Mouse (Mus musculus): ENCODE measurements around the gene Pi4k2a. TPM values are rescaled to one million over a fixed set of nuclear protein-coding genes. Genes with fewer than 3 reads are reported as not detected.

Pi4k2a gene
- total and polyA plus RNA-seq, 3 experiments: 7.0 to 23.9 (median 10.0) TPM

- Histone ChIP-seq H3K27ac (ENCODE audit: insufficient read depth, low read depth) (no peak within 1 kb of the TSS), H3K4me1 (ENCODE audit: control insufficient read depth in 1 of 2, insufficient read depth in 2 of 2) (no peaks in the 10 kb centered on the region), H3K36me3 (replicated peaks in 1 of 2; ENCODE audit: control insufficient read depth in 1 of 2, insufficient read depth in 1 of 2, low read length in 1 of 2) (no peaks in the 10 kb centered on the region), H3K4me3 (replicated peaks in 1 of 3; ENCODE audit: low read depth in 2 of 3, low read length in 2 of 3, poor library complexity in 1 of 3) (no peak within 1 kb of the TSS), H3K9me3 (replicated peaks; ENCODE audit: low read length) (peaks cover 5% of the 10 kb centered on the region), H3K4me2 (ENCODE audit: insufficient read depth, low read depth, poor library complexity, severe bottlenecking) (no peak within 1 kb of the TSS), H3K79me2 (replicated peaks; ENCODE audit: control insufficient read depth, extremely low read depth, insufficient read depth, poor library complexity, severe bottlenecking) (no peaks in the 10 kb centered on the region), H3K9ac (ENCODE audit: insufficient read depth, low read depth) (no peak within 1 kb of the TSS), H3K27me3 (replicated peaks) (peaks cover 47% of the 10 kb centered on the region)
- dilution Hi-C loops (cut with MboI; ENCODE audit: extremely low pct_ligation_motif_present, extremely low pct_unique_long_range_greater_than_20kb, low sequenced_read_pairs) (no loop called here), in situ Hi-C loops (cut with MboI; ENCODE audit: low pct_ligation_motif_present, low pct_unique_long_range_greater_than_20kb, low sequenced_read_pairs) (loop anchor here (5.0 kb wide), 1 partner anchor 37 kb away; no protein-coding TSS in a partner anchor)
- peak; percentile 51 for DNase-seq (ENCODE audit: extremely low read depth)
- TF ChIP-seq CHD2 (IDR thresholded peaks at IDR 0.05; ENCODE audit: low read length) (no peak), MAZ (IDR thresholded peaks at IDR 0.05; ENCODE audit: low read depth, low read length) (no peak), SIN3A (IDR thresholded peaks at IDR 0.05; ENCODE audit: low read length) (no peak), EP300 (IDR thresholded peaks at IDR 0.05; ENCODE audit: low read length) (no peak), MXI1 (IDR thresholded peaks at IDR 0.05; ENCODE audit: low read depth, low read length) (no peak), CTCF (conservative IDR thresholded peaks at IDR 0.05 in 1 of 2, IDR thresholded peaks at IDR 0.05 in 1 of 2; ENCODE audit: low read depth in 2 of 2, low read length in 2 of 2) (peak in 1 of 2 experiments; percentile 73; a peak in 3 of 4 replicates), BHLHE40 (IDR thresholded peaks at IDR 0.05; ENCODE audit: low read depth, low read length) (peak; percentile 98), JUND (conservative IDR thresholded peaks at IDR 0.05; ENCODE audit: low read depth, low read length) (no peak), USF2 (conservative IDR thresholded peaks at IDR 0.05; ENCODE audit: low read depth, low read length) (peak; percentile 59), PAX5 (IDR thresholded peaks at IDR 0.05; ENCODE audit: low read length) (no peak), ZNF384 (IDR thresholded peaks at IDR 0.05; ENCODE audit: low read depth, low read length) (no peak), MEF2A (IDR thresholded peaks at IDR 0.05; ENCODE audit: borderline replicate concordance, low read depth, low read length) (no peak), TBP (conservative IDR thresholded peaks at IDR 0.05; ENCODE audit: low read depth, low read length) (no peak), E2F4 (IDR thresholded peaks at IDR 0.05; ENCODE audit: insufficient replicate concordance, low read depth, low read length) (no peak), GABPA (IDR thresholded peaks at IDR 0.05; ENCODE audit: insufficient replicate concordance, low read depth, low read length) (no peak), HCFC1 (IDR thresholded peaks at IDR 0.05; ENCODE audit: low read depth, low read length) (no peak), KAT2A (IDR thresholded peaks at IDR 0.05; ENCODE audit: insufficient replicate concordance, low read length) (no peak), POLR2A (IDR thresholded peaks at IDR 0.05; ENCODE audit: low read depth, low read length) (no peak), MAX (IDR thresholded peaks at IDR 0.05; ENCODE audit: low read length) (peak; percentile 88), SMC3 (IDR thresholded peaks at IDR 0.05; ENCODE audit: low read depth, low read length) (peak; percentile 51), MAFK (IDR thresholded peaks at IDR 0.05; ENCODE audit: insufficient replicate concordance, low read length) (no peak), MYC (IDR thresholded peaks at IDR 0.05; ENCODE audit: low read depth, low read length) (0 out of 2 replicates have a peak, but pooled peaks have one; percentile 43), NELFE (IDR thresholded peaks at IDR 0.05; ENCODE audit: low read depth, low read length) (no peak), ETS1 (conservative IDR thresholded peaks at IDR 0.05; ENCODE audit: low read depth, low read length) (no peak), ELF1 (IDR thresholded peaks at IDR 0.05; ENCODE audit: low read depth, low read length) (no peak), UBTF (IDR thresholded peaks at IDR 0.05; ENCODE audit: low read depth, low read length) (no peak), CHD1 (IDR thresholded peaks at IDR 0.05; ENCODE audit: low read depth, low read length) (no peak), ZC3H11A (IDR thresholded peaks at IDR 0.05; ENCODE audit: low read depth, low read length) (no peak), TCF12 (IDR thresholded peaks at IDR 0.05; ENCODE audit: low read depth, low read length) (no peak), IRF4 (IDR thresholded peaks at IDR 0.05; ENCODE audit: low read depth, low read length) (no peak), RCOR1 (conservative IDR thresholded peaks at IDR 0.05; ENCODE audit: low read depth, low read length) (no peak), NRF1 (IDR thresholded peaks at IDR 0.05; ENCODE audit: low read depth, low read length) (no peak), ZKSCAN1 (IDR thresholded peaks at IDR 0.05; ENCODE audit: borderline replicate concordance, low read depth, low read length) (no peak), JUN (IDR thresholded peaks at IDR 0.05; ENCODE audit: insufficient read depth, low read depth, low read length) (no peak), POLR2AphosphoS2 (IDR thresholded peaks at IDR 0.05; ENCODE audit: low read depth, low read length) (no peak), RAD21 (IDR thresholded peaks at IDR 0.05; ENCODE audit: low read depth, low read length) (peak; percentile 35), ZMIZ1 (IDR thresholded peaks at IDR 0.05; ENCODE audit: low read depth, low read length) (no peak), USF1 (IDR thresholded peaks at IDR 0.05; ENCODE audit: low read depth, low read length) (peak; percentile 64)
These were observed 44.8 kb upstream of the Pi4k2a start, which contains the start of gene Hoga1 for GRCm38 (mm10) chr19:42045269-42046102. Gene Hoga1, plus strand, starts transcription at chr19:42045610.
